Mouse (Mus musculus) neural tube, embryonic 13.5 days (tissue): ENCODE measurements at regions not wholly inside any gene's neighbourhood (a gene's known extent, or its start where the extent isn't known, plus 50 kb on each side); places are given as distances from the start of the nearest gene placed in this dataset.

Experiments
- ATAC-seq: fragments of 200-750 bp; cut with Nextera tagmentation; 2 replicates; pipeline ENCODE4 v1.8.0; 2017; ENCODE audit warnings: low read depth, mild to moderate bottlenecking, moderate TSS enrichment, moderate library complexity
- H3K27ac ChIP-seq: fragments of 300-500 bp; sonication (generic); replicated peaks from 2 replicates; pipeline ENCODE4 v1.5.1; 2015; ENCODE audit warnings: moderate library complexity, mild to moderate bottlenecking, inconsistent platforms
- H3K27me3 ChIP-seq: fragments of 300-500 bp; sonication (generic); 2 replicates; pipeline ENCODE4 v1.6.1; 2015; ENCODE audit warnings: mild to moderate bottlenecking, inconsistent platforms
- H3K36me3 ChIP-seq: fragments of 300-500 bp; sonication (generic); 2 replicates; pipeline ENCODE4 v1.6.1; 2015; ENCODE audit warnings: mild to moderate bottlenecking, inconsistent platforms
- H3K4me1 ChIP-seq: fragments of 300-500 bp; sonication (generic); replicated peaks from 2 replicates; pipeline ENCODE4 v1.6.1; 2015; ENCODE audit warnings: inconsistent platforms
- H3K4me2 ChIP-seq: fragments of 300-500 bp; sonication (generic); 2 replicates; pipeline ENCODE4 v1.6.1; 2015; ENCODE audit warnings: inconsistent platforms, mild to moderate bottlenecking, moderate library complexity
- H3K4me3 ChIP-seq: fragments of 300-500 bp; sonication (generic); 2 replicates; pipeline ENCODE4 v1.5.1; 2015; ENCODE audit warnings: mild to moderate bottlenecking, inconsistent platforms
- H3K9ac ChIP-seq: fragments of 300-500 bp; sonication (generic); 2 replicates; pipeline ENCODE4 v1.6.1; 2015; ENCODE audit warnings: moderate library complexity, mild to moderate bottlenecking, inconsistent platforms
- H3K9me3 ChIP-seq: fragments of 300-500 bp; sonication (generic); 2 replicates; pipeline ENCODE4 v1.6.1; 2016; ENCODE audit warnings: inconsistent platforms
- WGBS: fragments of 180-500 bp; shearing (Covaris S2); methylation state at CpG from one replicate; pipeline ENCODE4 v1.1.7; 2015; 5-methylcytosine and 5-hydroxymethylcytosine counted together

GRCm38 (mm10) chr15:31673038-31673437 is 71.4 kb downstream of the Fam173b start:
- H3K36me3 ChIP-seq, result no peaks in the 10 kb centered on the region
- no peak overlapping the region for H3K4me2 ChIP-seq
- no peaks in the 10 kb centered on the region for H3K9me3 ChIP-seq
- WGBS, result 47% methylated on average over 5 of the region's 5 CpGs
- H3K4me1 ChIP-seq, result 0 out of 2 replicates have a peak, but pooled peaks cover 10% of the 10 kb centered on the region
- H3K27ac ChIP-seq, result no peak overlapping the region
- peak; percentile 47; the same call in 1 of the 2 replicates for ATAC-seq
- H3K27me3 ChIP-seq, result no peaks in the 10 kb centered on the region
- no peak overlapping the region for H3K4me3 ChIP-seq
- H3K9ac ChIP-seq, result no peak overlapping the region

DNA sequence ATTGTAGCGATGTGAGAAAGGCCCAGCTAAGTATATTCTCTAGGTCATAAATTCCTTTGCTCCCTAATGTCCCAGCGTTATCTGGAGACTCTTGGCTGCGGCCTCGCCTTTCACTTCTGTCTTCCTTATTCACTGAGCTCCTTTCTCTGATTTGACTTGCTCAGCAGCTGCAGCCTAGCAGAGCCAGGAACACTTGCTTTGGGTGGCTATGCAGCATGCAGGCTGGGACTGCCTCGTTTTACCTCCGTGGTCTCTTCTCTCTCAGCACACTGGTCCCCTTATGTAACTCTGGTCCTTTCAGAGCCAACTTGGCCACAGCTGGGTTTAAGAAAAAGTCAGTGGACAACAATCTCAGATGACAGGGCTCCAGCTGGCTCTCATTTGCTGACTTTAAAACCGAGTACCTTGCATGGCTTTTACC is 75.1 kb downstream of the Fam173b start:
- H3K4me3 ChIP-seq, result no peak overlapping the region
- H3K9me3 ChIP-seq, result no peaks in the 10 kb centered on the region
- no peaks in the 10 kb centered on the region for H3K36me3 ChIP-seq
- no peak for ATAC-seq
- no peak overlapping the region for H3K27ac ChIP-seq
- H3K27me3 ChIP-seq, result no peaks in the 10 kb centered on the region
- WGBS, result 38% methylated on average over 7 of the region's 7 CpGs
- H3K4me1 ChIP-seq, result 0 out of 2 replicates have a peak, but pooled peaks cover 10% of the 10 kb centered on the region
- no peak overlapping the region for H3K9ac ChIP-seq
- no peak overlapping the region for H3K4me2 ChIP-seq

DNA sequence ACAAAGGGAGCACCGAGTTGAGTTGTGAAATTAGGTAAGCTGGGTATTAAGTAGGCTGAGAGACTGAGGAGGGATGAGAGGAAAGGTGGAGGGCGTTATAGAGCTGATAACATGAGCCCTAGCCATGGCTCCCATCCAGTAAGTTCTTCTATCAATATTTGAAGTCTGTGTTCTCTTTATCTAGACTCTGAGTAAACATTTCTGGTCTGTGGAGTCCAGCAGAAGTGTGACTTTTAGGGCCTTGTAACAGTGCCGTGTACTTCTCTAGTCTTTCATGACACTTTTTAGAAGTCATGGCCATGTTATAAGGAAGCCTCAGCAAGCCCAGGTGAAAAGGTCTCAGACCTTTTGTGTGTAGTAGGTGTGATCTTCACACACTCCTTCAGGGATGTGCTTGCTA is 91.5 kb downstream of the Fam173b start:
- H3K36me3 ChIP-seq, result no peaks in the 10 kb centered on the region
- no peak overlapping the region for H3K4me2 ChIP-seq
- no peaks in the 10 kb centered on the region for H3K27me3 ChIP-seq
- H3K4me1 ChIP-seq, result no peaks in the 10 kb centered on the region
- H3K4me3 ChIP-seq, result no peak overlapping the region
- no peak overlapping the region for H3K9ac ChIP-seq
- no peak for ATAC-seq
- no peak overlapping the region for H3K27ac ChIP-seq
- no peaks in the 10 kb centered on the region for H3K9me3 ChIP-seq
- WGBS, result 84% methylated on average over 3 of the region's 3 CpGs

GRCm38 (mm10) chr15:31694877-31695671 is 93.4 kb downstream of the Fam173b start:
- no peak for ATAC-seq
- Histone ChIP-seq H3K36me3 (no peaks in the 10 kb centered on the region), H3K27me3 (no peaks in the 10 kb centered on the region), H3K4me2 (no peak overlapping the region), H3K4me1 (no peaks in the 10 kb centered on the region), H3K9ac (no peak overlapping the region), H3K9me3 (no peaks in the 10 kb centered on the region), H3K4me3 (no peak overlapping the region), H3K27ac (no peak overlapping the region)
- 88% methylated on average over 8 of the region's 8 CpGs for WGBS

DNA sequence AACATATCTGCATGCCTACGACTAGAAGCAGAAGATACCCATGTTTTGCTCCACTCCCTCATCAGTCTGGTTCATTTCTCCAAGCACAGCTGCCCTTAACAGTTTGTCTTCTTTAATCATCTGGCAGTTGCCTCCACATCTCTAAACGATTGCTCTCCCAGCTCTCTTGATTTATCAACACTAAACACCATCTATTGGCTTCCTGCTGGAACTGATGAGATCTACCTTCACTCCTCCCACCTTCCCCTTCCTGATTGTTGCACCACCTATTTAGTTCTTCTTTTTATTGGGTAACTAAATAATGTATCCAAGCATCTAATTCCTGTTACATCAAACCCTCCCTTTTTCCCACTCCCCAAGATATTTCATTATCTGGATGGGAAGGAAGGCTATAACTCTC is 101.7 kb downstream of the Fam173b start:
- Histone ChIP-seq H3K4me3 (no peak overlapping the region), H3K27ac (no peak overlapping the region), H3K36me3 (no peaks in the 10 kb centered on the region), H3K27me3 (no peaks in the 10 kb centered on the region), H3K4me2 (no peak overlapping the region), H3K9me3 (no peaks in the 10 kb centered on the region), H3K4me1 (no peaks in the 10 kb centered on the region), H3K9ac (no peak overlapping the region)
- WGBS, result 85% methylated on average over 2 of the region's 2 CpGs
- no peak for ATAC-seq

GRCm38 (mm10) chr15:31707416-31707815 is 105.8 kb downstream of the Fam173b start:
- Histone ChIP-seq H3K4me1 (no peaks in the 10 kb centered on the region), H3K9ac (no peak overlapping the region), H3K4me2 (no peak overlapping the region), H3K27me3 (no peaks in the 10 kb centered on the region), H3K9me3 (no peaks in the 10 kb centered on the region), H3K36me3 (no peaks in the 10 kb centered on the region), H3K27ac (no peak overlapping the region), H3K4me3 (no peak overlapping the region)
- ATAC-seq, result no peak
- WGBS, result 90% methylated on average over 1 of the region's 1 CpGs

DNA sequence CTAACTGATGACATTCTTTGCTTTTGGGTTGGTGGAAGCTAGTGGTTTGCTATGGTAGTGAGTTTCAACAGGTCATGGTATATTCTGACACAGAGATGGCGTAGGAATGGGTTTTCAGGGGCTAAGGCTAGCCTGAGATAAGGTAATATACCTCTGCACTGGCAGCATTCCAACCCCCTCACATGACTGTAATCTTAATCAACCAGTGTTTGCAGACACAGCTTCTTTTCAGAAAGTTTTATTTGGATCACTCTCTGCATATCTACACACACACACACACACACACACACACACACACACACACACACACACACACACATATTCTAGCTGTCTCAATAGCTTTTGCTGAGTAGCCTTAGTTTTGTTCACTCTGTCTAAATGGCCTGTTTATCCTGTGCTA is 119.4 kb downstream of the Fam173b start:
- WGBS, result 92% methylated on average over 1 of the region's 1 CpGs
- Histone ChIP-seq H3K27ac (no peak overlapping the region), H3K27me3 (no peaks in the 10 kb centered on the region), H3K36me3 (no peaks in the 10 kb centered on the region), H3K4me3 (no peak overlapping the region), H3K9me3 (no peaks in the 10 kb centered on the region), H3K4me2 (no peak overlapping the region), H3K4me1 (no peaks in the 10 kb centered on the region), H3K9ac (no peak overlapping the region)
- no peak for ATAC-seq

- 91% methylated on average over 5 of the region's 5 CpGs for WGBS
- no peaks in the 10 kb centered on the region for H3K36me3 ChIP-seq
- H3K4me1 ChIP-seq, result no peaks in the 10 kb centered on the region
- no peak overlapping the region for H3K9ac ChIP-seq
- H3K27ac ChIP-seq, result no peak overlapping the region
- H3K27me3 ChIP-seq, result no peaks in the 10 kb centered on the region
- H3K4me3 ChIP-seq, result no peak overlapping the region
- no peaks in the 10 kb centered on the region for H3K9me3 ChIP-seq
- ATAC-seq, result no peak
- no peak overlapping the region for H3K4me2 ChIP-seq
These were observed 120.8 kb downstream of the Fam173b start for GRCm38 (mm10) chr15:31722429-31722828.

- no peaks in the 10 kb centered on the region for H3K9me3 ChIP-seq
- H3K36me3 ChIP-seq, result no peaks in the 10 kb centered on the region
- 73% methylated on average over 11 of the region's 11 CpGs for WGBS
- no peak overlapping the region for H3K9ac ChIP-seq
- H3K4me3 ChIP-seq, result no peak overlapping the region
- no peak overlapping the region for H3K27ac ChIP-seq
- no peaks in the 10 kb centered on the region for H3K4me1 ChIP-seq
- H3K4me2 ChIP-seq, result no peak overlapping the region
- H3K27me3 ChIP-seq, result no peaks in the 10 kb centered on the region
- ATAC-seq, result no peak
These were observed 122.6 kb downstream of the Fam173b start for GRCm38 (mm10) chr15:31724252-31724651.

DNA sequence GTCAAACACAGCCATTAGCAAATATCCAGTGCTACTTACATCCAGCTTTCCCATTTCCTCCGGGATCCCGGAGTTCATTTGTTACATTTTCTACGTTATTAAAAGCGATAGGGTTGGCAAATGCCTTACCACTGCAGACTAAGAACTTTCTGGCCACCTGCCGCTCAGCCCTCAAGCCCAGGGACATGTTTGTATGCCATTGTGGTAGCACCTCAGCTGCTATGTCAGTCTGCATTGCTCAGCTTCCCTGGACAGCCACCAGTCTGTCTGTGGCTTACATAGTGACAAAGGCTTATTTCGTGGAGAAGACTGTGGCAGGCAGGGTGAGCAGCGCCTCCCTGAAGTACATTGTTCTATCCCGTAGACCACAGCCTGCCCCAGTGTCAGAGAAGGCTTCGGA is 127.5 kb downstream of the Fam173b start:
- Histone ChIP-seq H3K4me3 (no peak overlapping the region), H3K4me1 (no peaks in the 10 kb centered on the region), H3K9ac (no peak overlapping the region), H3K9me3 (0 out of 2 replicates have a peak, but pooled peaks cover 2% of the 10 kb centered on the region), H3K27me3 (no peaks in the 10 kb centered on the region), H3K4me2 (no peak overlapping the region), H3K27ac (no peak overlapping the region), H3K36me3 (no peaks in the 10 kb centered on the region)
- no peak for ATAC-seq
- 90% methylated on average over 9 of the region's 9 CpGs for WGBS

DNA sequence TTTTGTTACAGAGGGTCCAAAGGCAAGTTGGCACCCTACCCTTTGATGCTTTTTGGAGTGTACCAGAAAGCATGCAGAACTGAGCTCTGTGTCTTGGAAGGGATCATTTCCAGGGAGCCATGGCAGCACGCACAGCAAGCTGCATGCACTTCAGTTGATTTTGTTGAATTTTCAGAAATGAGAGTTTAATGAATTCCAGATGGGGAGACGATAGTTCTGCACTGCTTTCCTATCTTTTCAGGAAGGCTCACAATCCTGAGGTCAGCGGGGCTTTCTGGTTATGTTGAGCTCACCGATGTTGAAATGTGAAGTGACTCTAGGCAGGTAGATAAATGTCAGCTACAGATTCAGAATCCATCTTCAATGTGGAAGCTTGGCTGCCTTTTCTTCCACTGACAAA is 140.0 kb downstream of the Fam173b start:
- no peaks in the 10 kb centered on the region for H3K9me3 ChIP-seq
- H3K9ac ChIP-seq, result no peak overlapping the region
- no peaks in the 10 kb centered on the region for H3K27me3 ChIP-seq
- 86% methylated on average over 4 of the region's 4 CpGs for WGBS
- H3K4me2 ChIP-seq, result no peak overlapping the region
- no peak overlapping the region for H3K4me3 ChIP-seq
- no peaks in the 10 kb centered on the region for H3K36me3 ChIP-seq
- no peak for ATAC-seq
- H3K4me1 ChIP-seq, result no peaks in the 10 kb centered on the region
- H3K27ac ChIP-seq, result no peak overlapping the region

- Histone ChIP-seq H3K4me3 (no peak overlapping the region), H3K4me2 (no peak overlapping the region), H3K27me3 (no peaks in the 10 kb centered on the region), H3K4me1 (no peaks in the 10 kb centered on the region), H3K9ac (no peak overlapping the region), H3K9me3 (no peaks in the 10 kb centered on the region), H3K36me3 (no peaks in the 10 kb centered on the region), H3K27ac (no peak overlapping the region)
- WGBS, result 88% methylated on average over 2 of the region's 2 CpGs
- ATAC-seq, result no peak
These were observed 142.9 kb downstream of the Fam173b start for GRCm38 (mm10) chr15:31744570-31744969.

DNA sequence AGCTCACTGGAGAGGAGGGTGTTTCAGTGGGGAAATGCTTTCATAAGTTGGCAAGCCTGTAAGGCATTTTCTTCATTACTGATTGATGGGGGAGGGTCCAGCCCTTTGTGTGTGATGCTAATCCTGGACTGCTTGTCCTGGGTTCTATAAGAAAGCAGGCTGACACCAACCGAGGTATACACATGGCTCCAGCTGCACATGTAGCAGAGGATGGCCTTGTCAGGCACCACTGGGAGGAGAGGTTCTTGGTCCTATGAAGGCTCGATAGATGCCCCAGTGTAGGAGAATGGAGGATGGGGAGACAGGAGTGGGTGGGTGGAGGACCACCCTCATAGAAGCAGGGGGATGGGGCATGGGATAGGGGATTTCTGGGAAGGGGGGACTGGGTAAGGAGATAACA is 151.0 kb downstream of the Fam173b start:
- H3K4me3 ChIP-seq, result no peak overlapping the region
- H3K36me3 ChIP-seq, result no peaks in the 10 kb centered on the region
- H3K4me1 ChIP-seq, result peaks cover 8% of the 10 kb centered on the region
- H3K9ac ChIP-seq, result no peak overlapping the region
- H3K27ac ChIP-seq, result no peak overlapping the region
- H3K27me3 ChIP-seq, result no peaks in the 10 kb centered on the region
- H3K4me2 ChIP-seq, result no peak overlapping the region
- H3K9me3 ChIP-seq, result no peaks in the 10 kb centered on the region
- 70% methylated on average over 2 of the region's 2 CpGs for WGBS
- no peak for ATAC-seq
